Comparison of ENCODE assay signal across 24 mouse cellular contexts in genomic region chr1:87825991-87826390, GRCm38 (mm10). TPM values are rescaled to one million over a fixed set of nuclear protein-coding genes. Genes with fewer than 3 reads are reported as not detected.
DNase-seq lines count a peak whose midpoint lies in the region; TF ChIP-seq lines count a peak whose summit lies in the region.
"Had no signal": no experiment of that assay in that cellular context is flagged by ENCODE, and none has a peak within 500 bp of the region (broad histone marks: within the 10 kb centered on the region; RNA-seq: fewer than 3 reads in every experiment).

No protein-coding gene starts in this region.

- peak overlapping the region; percentile 40 for H3K27ac ChIP-seq in heart, adult 2 months
- H3K27ac ChIP-seq in brown adipose tissue, adult 24 weeks (replicated peaks; ENCODE audit: low read depth, low read length), result peak overlapping the region; percentile 67
- no peak overlapping the region for H3K27ac ChIP-seq in thymus, adult 2 months (ENCODE audit: control insufficient read depth, insufficient read depth, low read length)
- H3K27ac ChIP-seq: embryonic facial prominence, embryonic 10.5 days; embryonic facial prominence, embryonic 13.5 days; forebrain, embryonic 12.5 days; forebrain, embryonic 15.5 days; heart, embryonic 15.5 days; hindbrain, embryonic 14.5 days; hindbrain, postnatal 0 days had no signal

- intact Hi-C loops in heart, adult 2 months (cut with DNase I), result loop anchor here (2.0 kb wide), 1 partner anchor 97 kb away; no protein-coding TSS in a partner anchor
- intact Hi-C loops in heart, postnatal 36 days (cut with DNase I), result loop anchor here (2.0 kb wide), 1 partner anchor 97 kb away; no protein-coding TSS in a partner anchor

- H3K27me3 ChIP-seq in heart, adult 2 months (ENCODE audit: control insufficient read depth, insufficient read depth, low read length), result no peaks in the 10 kb centered on the region
- no peaks in the 10 kb centered on the region for H3K27me3 ChIP-seq in thymus, adult 2 months (ENCODE audit: control insufficient read depth, insufficient read depth, low read length)
- H3K27me3 ChIP-seq: embryonic facial prominence, embryonic 13.5 days; forebrain, embryonic 12.5 days; forebrain, embryonic 15.5 days; heart, embryonic 12.5 days; heart, embryonic 15.5 days had no signal

- DNase-seq in adrenal gland, adult 2 months, result peak; percentile 77
- DNase-seq in adrenal gland, adult 18-20 months (ENCODE audit: low spot score in 2 of 2), result no peak
- no peak for DNase-seq in heart, adult 2 months
- no peak for DNase-seq in heart, postnatal 36 days
- peak; percentile 56 for DNase-seq in adrenal gland, postnatal 10 days
- DNase-seq in thymus, adult 2 months, result no peak
- DNase-seq: cerebellum, adult 11-12 months; cerebellum, adult 8-10 months; cerebellum, postnatal 10 days; cerebellum, postnatal 36 days; embryo, embryonic 11 days; gastrocnemius, postnatal 14 days; heart, postnatal 4 days; kidney, adult 2 months had no signal

- TF ChIP-seq EP300 in heart, adult 2 months (IDR thresholded peaks at IDR 0.05; ENCODE audit: insufficient read depth, low read depth, low read length), result no peak

- WGBS in heart, adult 2 months, result 80% methylated on average over 6 of the region's 6 CpGs
- WGBS in thymus, adult 2 months, result 95% methylated on average over 6 of the region's 6 CpGs

- no peak overlapping the region for H3K9ac ChIP-seq in heart, adult 2 months (ENCODE audit: low read depth, low read length)
- H3K9ac ChIP-seq: embryonic facial prominence, embryonic 13.5 days; forebrain, embryonic 12.5 days; forebrain, embryonic 15.5 days; heart, embryonic 12.5 days; heart, embryonic 15.5 days; hindbrain, embryonic 14.5 days had no signal

- H3K36me3 ChIP-seq in heart, adult 2 months (ENCODE audit: control insufficient read depth, insufficient read depth, low read length), result no peaks in the 10 kb centered on the region
- H3K36me3 ChIP-seq in thymus, adult 2 months (ENCODE audit: control insufficient read depth, insufficient read depth, low read length), result no peaks in the 10 kb centered on the region
- H3K36me3 ChIP-seq: embryonic facial prominence, embryonic 10.5 days; embryonic facial prominence, embryonic 13.5 days; forebrain, embryonic 12.5 days; forebrain, embryonic 15.5 days; heart, embryonic 12.5 days; heart, embryonic 15.5 days had no signal

- no peak overlapping the region for H3K4me3 ChIP-seq in heart, adult 2 months
- H3K4me3 ChIP-seq in brown adipose tissue, adult 24 weeks (ENCODE audit: insufficient read depth, low read depth, low read length), result no peak overlapping the region
- H3K4me3 ChIP-seq in thymus, adult 2 months (ENCODE audit: control insufficient read depth, insufficient read depth, low read length), result no peak overlapping the region
- H3K4me3 ChIP-seq: embryonic facial prominence, embryonic 10.5 days; embryonic facial prominence, embryonic 13.5 days; erythroblast, embryonic 14.5 days; forebrain, embryonic 12.5 days; forebrain, embryonic 15.5 days; heart, embryonic 12.5 days; heart, embryonic 15.5 days had no signal

- no peak for TF ChIP-seq POLR2A in heart, adult 2 months (IDR thresholded peaks at IDR 0.05; ENCODE audit: insufficient read depth, low read depth, low read length)
- TF ChIP-seq POLR2A in thymus, adult 2 months (IDR thresholded peaks at IDR 0.05; ENCODE audit: control insufficient read depth, extremely low read depth, insufficient read depth, low read length, poor library complexity), result no peak

- H3K79me2 ChIP-seq in heart, adult 2 months (replicated peaks; ENCODE audit: control insufficient read depth, insufficient read depth, low read length), result no peaks in the 10 kb centered on the region

- H3K4me1 ChIP-seq in heart, adult 2 months (ENCODE audit: control insufficient read depth, insufficient read depth, low read length), result peaks cover 12% of the 10 kb centered on the region
- peaks cover 17% of the 10 kb centered on the region for H3K4me1 ChIP-seq in brown adipose tissue, adult 24 weeks (ENCODE audit: control insufficient read depth, insufficient read depth, insufficient read length, low read length)
- peaks cover 33% of the 10 kb centered on the region for H3K4me1 ChIP-seq in thymus, adult 2 months (replicated peaks; ENCODE audit: control insufficient read depth, insufficient read depth, low read length)
- H3K4me1 ChIP-seq: forebrain, embryonic 15.5 days had no signal

- TF ChIP-seq CTCF in heart, adult 2 months (IDR thresholded peaks at IDR 0.05), result no peak
- TF ChIP-seq CTCF in thymus, adult 2 months (IDR thresholded peaks at IDR 0.05; ENCODE audit: borderline replicate concordance, control insufficient read depth, extremely low read depth, insufficient read depth, low read length, poor library complexity), result no peak

RNA-seq across cellular contexts. Expression of gene Sag, which starts 22.5 kb away (rescaled TPM):
- 1 to 10 TPM; 1.4 to 2.4 TPM for total RNA-seq in adrenal gland, adult 2 months (2021)
- 0.48 and 0.57 TPM in 2 replicates for polyA plus RNA-seq in adrenal gland, adult 2 months (2012; rRNA removed)
- 1 to 10 TPM; 1.3 to 2.4 TPM for total RNA-seq in adrenal gland, adult 18-20 months (2021)
- total RNA-seq in heart, adult 2 months (2021), result under 1 TPM; 0.16 to 0.43 TPM
- polyA plus RNA-seq in heart, adult 2 months (2012; rRNA removed), result 0.47 and 0.57 TPM in 2 replicates
- under 1 TPM; 0.19 to 0.44 TPM for total RNA-seq in heart, postnatal 36 days (2021)
- 1 to 10 TPM; 1.5 to 2.0 TPM for total RNA-seq in adrenal gland, postnatal 10 days (2021)
- polyA plus RNA-seq in brown adipose tissue, adult 24 weeks (2012; ENCODE audit: insufficient read depth, insufficient read length, missing spikeins), result 0.59 and 1.4 TPM in 2 replicates
- 1.9 and 2.0 TPM in 2 replicates for polyA plus RNA-seq in thymus, adult 2 months (2012; rRNA removed)
- polyA plus RNA-seq: erythroblast, embryonic 14.5 days had no signal

RNA-seq across cellular contexts. Expression of gene Dgkd, which starts 27.1 kb away (rescaled TPM):
- total RNA-seq in adrenal gland, adult 2 months (2021), result 10 to 100 TPM; 49.1 to 66.7 TPM
- 15.2 and 16.7 TPM in 2 replicates for polyA plus RNA-seq in adrenal gland, adult 2 months (2012; rRNA removed)
- 10 to 100 TPM; 54.6 to 74.6 TPM for total RNA-seq in adrenal gland, adult 18-20 months (2021)
- total RNA-seq in heart, adult 2 months (2021), result 10 to 100 TPM; 40.8 to 47.3 TPM
- 23.5 and 34.7 TPM in 2 replicates for polyA plus RNA-seq in heart, adult 2 months (2012; rRNA removed)
- 10 to 100 TPM; 51.1 to 56.3 TPM for total RNA-seq in heart, postnatal 36 days (2021)
- total RNA-seq in adrenal gland, postnatal 10 days (2021), result 100 to 1,000 TPM; 107 to 118 TPM
- 59.1 and 61.6 TPM in 2 replicates for polyA plus RNA-seq in brown adipose tissue, adult 24 weeks (2012; ENCODE audit: insufficient read depth, insufficient read length, missing spikeins)
- polyA plus RNA-seq in thymus, adult 2 months (2012; rRNA removed), result 182 and 189 TPM in 2 replicates

Comparison
In these comparisons a context has a peak if more than half of its experiments do, and no peak if none do; other contexts are left out.
1. DNase-seq: peak in adrenal gland, adult 2 months (single experiment) and adrenal gland, postnatal 10 days (single experiment); none in adrenal gland, adult 18-20 months (0 of 2), heart, adult 2 months (0 of 2), heart, postnatal 36 days (0 of 2) and thymus, adult 2 months (single experiment).